19 mouse cellular contexts compared by ENCODE assay signal in the genomic region with DNA sequence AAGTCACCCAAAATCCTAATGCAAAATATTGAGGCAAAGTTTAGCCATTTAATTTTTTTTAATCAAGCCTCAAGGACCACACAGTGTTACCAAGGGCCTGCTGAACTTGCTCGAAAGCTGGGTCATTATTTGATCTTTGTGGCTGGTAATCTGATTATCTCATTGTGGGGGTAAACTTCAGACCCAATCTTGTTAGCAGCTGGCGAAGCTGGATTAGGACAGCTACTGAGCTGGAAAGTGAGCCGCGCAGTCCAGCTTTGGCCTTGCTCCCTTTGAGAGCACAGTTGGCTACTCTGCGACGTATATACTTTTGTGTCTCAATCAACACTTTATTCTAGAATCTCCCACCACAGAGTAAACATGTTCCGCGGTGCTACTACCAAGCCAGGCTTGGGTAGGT.
DNase-seq lines count a peak whose midpoint lies in the region; ATAC-seq lines count a peak whose summit lies in the region.
"Had no signal": no experiment of that assay in that cellular context is flagged by ENCODE, and none has a peak within 500 bp of the region (broad histone marks: within the 10 kb centered on the region; RNA-seq: fewer than 3 reads in every experiment).

No protein-coding gene starts in this region.

- H3K9me3 ChIP-seq in forebrain, embryonic 12.5 days = peaks cover 8% of the 10 kb centered on the region; the same call in 1 of the 2 replicates
- H3K9me3 ChIP-seq in forebrain, embryonic 14.5 days (replicated peaks; ENCODE audit: control insufficient read depth, low read length) = no peaks in the 10 kb centered on the region; the same call in 1 of the 2 replicates
- no peaks in the 10 kb centered on the region for H3K9me3 ChIP-seq in midbrain, embryonic 11.5 days (ENCODE audit: control insufficient read depth, low read length)
- 0 out of 2 replicates have a peak, but pooled peaks cover 4% of the 10 kb centered on the region for H3K9me3 ChIP-seq in midbrain, embryonic 13.5 days
- H3K9me3 ChIP-seq: embryonic facial prominence, embryonic 13.5 days; heart, embryonic 10.5 days had no signal

- peaks cover 37% of the 10 kb centered on the region for H3K4me1 ChIP-seq in forebrain, embryonic 12.5 days
- H3K4me1 ChIP-seq in forebrain, embryonic 14.5 days (ENCODE audit: control insufficient read depth, insufficient read depth, low read length) = peaks cover 11% of the 10 kb centered on the region
- H3K4me1 ChIP-seq in midbrain, embryonic 11.5 days (ENCODE audit: control insufficient read depth, insufficient read depth, low read length) = peaks cover 27% of the 10 kb centered on the region
- H3K4me1 ChIP-seq in midbrain, embryonic 13.5 days (replicated peaks) = peaks cover 45% of the 10 kb centered on the region
- H3K4me1 ChIP-seq: embryonic facial prominence, embryonic 13.5 days; heart, embryonic 10.5 days had no signal

- peaks cover 87% of the 10 kb centered on the region for H3K27me3 ChIP-seq in forebrain, embryonic 12.5 days
- peaks cover 58% of the 10 kb centered on the region for H3K27me3 ChIP-seq in forebrain, embryonic 14.5 days (replicated peaks; ENCODE audit: control insufficient read depth, insufficient read depth, low read length)
- peaks cover 5% of the 10 kb centered on the region; the same call in 1 of the 2 replicates for H3K27me3 ChIP-seq in midbrain, embryonic 11.5 days (ENCODE audit: control insufficient read depth, insufficient read depth, low read length)
- H3K27me3 ChIP-seq in midbrain, embryonic 13.5 days = peaks cover 42% of the 10 kb centered on the region
- H3K27me3 ChIP-seq: embryonic facial prominence, embryonic 13.5 days had no signal

- H3K4me2 ChIP-seq in forebrain, embryonic 12.5 days = no peak overlapping the region
- no peak overlapping the region for H3K4me2 ChIP-seq in forebrain, embryonic 14.5 days (ENCODE audit: low read length)
- H3K4me2 ChIP-seq in midbrain, embryonic 11.5 days = no peak overlapping the region; the same call in 1 of the 2 replicates
- H3K4me2 ChIP-seq in midbrain, embryonic 13.5 days (replicated peaks) = 0 out of 2 replicates have a peak overlapping the region, but pooled peaks have one; percentile 5
- H3K4me2 ChIP-seq: embryonic facial prominence, embryonic 13.5 days; hindbrain, embryonic 14.5 days had no signal

- no peak overlapping the region for H3K9ac ChIP-seq in forebrain, embryonic 12.5 days
- no peak overlapping the region for H3K9ac ChIP-seq in forebrain, embryonic 14.5 days (ENCODE audit: low read length)
- no peak overlapping the region for H3K9ac ChIP-seq in midbrain, embryonic 11.5 days (ENCODE audit: low read length)
- H3K9ac ChIP-seq in midbrain, embryonic 13.5 days (replicated peaks) = no peak overlapping the region
- H3K9ac ChIP-seq: embryonic facial prominence, embryonic 13.5 days; hindbrain, embryonic 14.5 days had no signal

- no peak overlapping the region for H3K4me3 ChIP-seq in forebrain, embryonic 12.5 days (replicated peaks)
- H3K4me3 ChIP-seq in forebrain, embryonic 14.5 days (ENCODE audit: low read depth, low read length) = no peak overlapping the region
- no peak overlapping the region for H3K4me3 ChIP-seq in midbrain, embryonic 11.5 days (ENCODE audit: low read depth, low read length)
- no peak overlapping the region for H3K4me3 ChIP-seq in midbrain, embryonic 13.5 days (replicated peaks)
- H3K4me3 ChIP-seq: embryonic facial prominence, embryonic 13.5 days; gastrocnemius, adult 2 months; heart, embryonic 10.5 days had no signal

- no peak for DNase-seq in forebrain, embryonic 14.5 days (ENCODE audit: low spot score)
- peak; percentile 95 for DNase-seq in midbrain, embryonic 11.5 days (ENCODE audit: low spot score, missing footprints)
- peak; percentile 70 for DNase-seq in retina, embryonic 14.5 days (ENCODE audit: low spot score)
- DNase-seq in kidney, postnatal 10 days = no peak
- no peak for DNase-seq in heart, postnatal 14 days
- DNase-seq in right cerebral cortex, adult 18-20 months = no peak
- DNase-seq: adrenal gland, adult 2 months; adrenal gland, postnatal 25 days; cerebellum, adult 2 months; cerebellum, postnatal 14 days; gastrocnemius, adult 2 months; gastrocnemius, postnatal 36 days; heart, adult 11 months; heart, postnatal 10 days had no signal

- H3K27ac ChIP-seq in forebrain, embryonic 12.5 days = no peak overlapping the region
- H3K27ac ChIP-seq in forebrain, embryonic 14.5 days (ENCODE audit: low read depth, low read length) = no peak overlapping the region
- H3K27ac ChIP-seq in midbrain, embryonic 11.5 days (ENCODE audit: low read depth, low read length) = peak overlapping the region; percentile 57; the same call in 1 of the 2 replicates
- H3K27ac ChIP-seq in midbrain, embryonic 13.5 days = peak overlapping the region; percentile 44; the same call in 1 of the 2 replicates
- H3K27ac ChIP-seq: embryonic facial prominence, embryonic 13.5 days; gastrocnemius, adult 2 months; heart, embryonic 10.5 days; hindbrain, embryonic 14.5 days had no signal

- peak; percentile 64; the same call in 1 of the 2 replicates for ATAC-seq in forebrain, embryonic 12.5 days (ENCODE audit: low FRiP score)
- no peak for ATAC-seq in forebrain, embryonic 14.5 days
- peak; percentile 75 for ATAC-seq in midbrain, embryonic 11.5 days (ENCODE audit: low FRiP score)
- peak; percentile 55 for ATAC-seq in midbrain, embryonic 13.5 days

- H3K36me3 ChIP-seq in forebrain, embryonic 12.5 days (replicated peaks) = no peaks in the 10 kb centered on the region
- no peaks in the 10 kb centered on the region for H3K36me3 ChIP-seq in forebrain, embryonic 14.5 days (ENCODE audit: control insufficient read depth, insufficient read depth, low read length)
- H3K36me3 ChIP-seq in midbrain, embryonic 11.5 days (ENCODE audit: control insufficient read depth, insufficient read depth, low read length) = no peaks in the 10 kb centered on the region
- H3K36me3 ChIP-seq in midbrain, embryonic 13.5 days = no peaks in the 10 kb centered on the region
- H3K36me3 ChIP-seq: embryonic facial prominence, embryonic 13.5 days; heart, embryonic 10.5 days had no signal

- 29% methylated on average over 8 of the region's 8 CpGs for WGBS in forebrain, embryonic 12.5 days
- 25% methylated on average over 8 of the region's 8 CpGs for WGBS in forebrain, embryonic 14.5 days
- WGBS in midbrain, embryonic 11.5 days = 16% methylated on average over 8 of the region's 8 CpGs
- WGBS in midbrain, embryonic 13.5 days = 23% methylated on average over 8 of the region's 8 CpGs

- intact Hi-C loops in heart, postnatal 14 days (cut with DNase I) = no loop called here

Comparison
In these comparisons a context has a peak if more than half of its experiments do, and no peak if none do; other contexts are left out.
1. H3K27ac ChIP-seq: peak in midbrain, embryonic 11.5 days (single experiment) and midbrain, embryonic 13.5 days (single experiment); none in forebrain, embryonic 12.5 days (single experiment) and forebrain, embryonic 14.5 days (single experiment).
2. DNase-seq: peak in midbrain, embryonic 11.5 days (single experiment) and retina, embryonic 14.5 days (single experiment); none in forebrain, embryonic 14.5 days (single experiment), kidney, postnatal 10 days (single experiment), heart, postnatal 14 days (0 of 2) and right cerebral cortex, adult 18-20 months (single experiment).